Mouse (Mus musculus) R1 (cell line): ENCODE results near the gene Chek2.
"Not testable (repeated sequence)": the region's sequence is repeated elsewhere in the genome, so short reads cannot be mapped to it uniquely, and the experiment has no call there.

ENCODE experiments used
- DNase-seq: peaks from one replicate; pipeline ENCODE4 v3.0.0-alpha.2; 2018; ENCODE audit warnings: low read depth, low spot score

Gene Chek2

GRCm38 (mm10) chr5:110839678-110840365 lies at the start of gene Chek2, which contains the start of gene Hscb:
Gene Chek2 (plus strand): TSS chr5:110839979.
Gene Hscb (minus strand): TSS chr5:110839777.
- peak; percentile 100 for DNase-seq

DNA sequence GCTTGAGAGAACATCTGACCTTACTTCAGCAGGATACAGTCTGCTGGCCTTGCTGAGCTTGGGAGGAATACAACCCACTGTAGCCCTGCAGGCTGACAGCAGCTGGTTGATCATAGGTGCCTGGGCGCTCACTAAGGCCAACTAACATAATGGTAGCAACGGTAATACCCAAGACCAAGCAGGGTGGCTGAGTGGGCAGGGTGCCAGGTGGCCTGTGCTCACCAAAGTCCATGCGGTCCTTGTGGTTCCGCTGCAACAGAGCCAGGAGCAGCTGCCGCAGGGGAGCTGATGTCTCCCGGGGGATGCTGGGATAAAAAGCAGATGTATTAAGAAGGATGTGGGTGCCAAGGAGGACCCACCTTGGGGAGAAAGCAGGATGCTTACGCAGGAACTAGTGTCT lies 45.4 kb upstream of the Chek2 start:
- DNase-seq: no peak

DNA sequence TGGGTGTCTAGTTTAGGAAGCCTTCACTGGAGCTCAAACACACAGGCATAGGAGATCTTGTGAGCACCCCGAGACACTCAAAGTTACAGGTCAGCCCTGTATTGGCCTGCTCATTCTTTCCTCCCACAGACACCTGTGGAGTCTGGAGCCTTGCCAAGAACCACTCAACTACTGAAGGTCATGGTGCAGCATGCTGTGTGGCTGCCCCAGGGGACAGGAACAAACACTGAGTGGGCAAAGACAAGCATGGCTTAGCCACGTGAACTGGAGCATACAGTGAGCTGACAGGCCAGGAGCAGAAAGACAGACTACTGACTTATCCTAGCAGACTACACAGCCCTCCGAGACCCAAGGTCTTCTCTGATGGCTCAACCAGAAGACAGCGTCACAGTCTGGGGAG lies 42.1 kb upstream of the Chek2 start:
- DNase-seq: peak; percentile 73

GRCm38 (mm10) chr5:110801036-110801624 lies 38.6 kb upstream of the Chek2 start:
- no peak for DNase-seq

GRCm38 (mm10) chr5:110802186-110802585 lies 37.6 kb upstream of the Chek2 start:
- no peak for DNase-seq

GRCm38 (mm10) chr5:110802809-110803208 lies 37.0 kb upstream of the Chek2 start:
- no peak for DNase-seq

GRCm38 (mm10) chr5:110804012-110804743 lies 35.6 kb upstream of the Chek2 start:
- peak; percentile 98 for DNase-seq

- peak; percentile 90 for DNase-seq
These were observed 33.6 kb upstream of the Chek2 start for GRCm38 (mm10) chr5:110806154-110806553.

- peak; percentile 68 for DNase-seq
These were observed 33.1 kb upstream of the Chek2 start for GRCm38 (mm10) chr5:110806676-110807075.

- DNase-seq: no peak
These were observed 32.3 kb upstream of the Chek2 start for GRCm38 (mm10) chr5:110807453-110807852.

DNA sequence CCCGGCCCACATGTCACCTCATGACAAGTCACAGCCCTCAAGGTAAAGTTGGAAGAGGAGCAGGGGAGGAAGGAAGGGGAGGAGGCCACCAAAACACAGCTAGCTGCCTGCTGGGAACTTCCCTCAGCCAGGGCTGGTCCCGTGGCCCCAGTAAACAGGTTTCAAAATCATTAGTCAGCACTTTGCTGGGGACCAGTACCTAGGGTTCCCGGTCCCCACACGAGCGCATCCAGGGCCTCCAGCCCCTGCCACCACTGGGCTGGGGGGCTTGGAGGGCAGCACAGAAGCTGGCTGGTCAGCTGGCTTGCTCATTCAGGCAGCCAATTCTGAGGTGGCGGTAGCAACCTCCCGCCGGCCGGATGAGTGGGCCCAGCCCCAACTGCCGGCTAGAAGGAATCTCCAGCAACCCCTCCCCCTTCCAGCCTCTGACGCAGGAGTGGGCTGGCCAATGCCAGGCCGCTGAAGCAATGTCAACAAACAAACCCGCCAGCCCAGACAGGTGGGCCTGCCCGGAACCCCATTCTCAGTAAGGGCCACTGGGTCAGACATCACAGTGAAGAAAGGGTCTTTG lies 31.6 kb upstream of the Chek2 start:
- DNase-seq: peak; percentile 92

DNA sequence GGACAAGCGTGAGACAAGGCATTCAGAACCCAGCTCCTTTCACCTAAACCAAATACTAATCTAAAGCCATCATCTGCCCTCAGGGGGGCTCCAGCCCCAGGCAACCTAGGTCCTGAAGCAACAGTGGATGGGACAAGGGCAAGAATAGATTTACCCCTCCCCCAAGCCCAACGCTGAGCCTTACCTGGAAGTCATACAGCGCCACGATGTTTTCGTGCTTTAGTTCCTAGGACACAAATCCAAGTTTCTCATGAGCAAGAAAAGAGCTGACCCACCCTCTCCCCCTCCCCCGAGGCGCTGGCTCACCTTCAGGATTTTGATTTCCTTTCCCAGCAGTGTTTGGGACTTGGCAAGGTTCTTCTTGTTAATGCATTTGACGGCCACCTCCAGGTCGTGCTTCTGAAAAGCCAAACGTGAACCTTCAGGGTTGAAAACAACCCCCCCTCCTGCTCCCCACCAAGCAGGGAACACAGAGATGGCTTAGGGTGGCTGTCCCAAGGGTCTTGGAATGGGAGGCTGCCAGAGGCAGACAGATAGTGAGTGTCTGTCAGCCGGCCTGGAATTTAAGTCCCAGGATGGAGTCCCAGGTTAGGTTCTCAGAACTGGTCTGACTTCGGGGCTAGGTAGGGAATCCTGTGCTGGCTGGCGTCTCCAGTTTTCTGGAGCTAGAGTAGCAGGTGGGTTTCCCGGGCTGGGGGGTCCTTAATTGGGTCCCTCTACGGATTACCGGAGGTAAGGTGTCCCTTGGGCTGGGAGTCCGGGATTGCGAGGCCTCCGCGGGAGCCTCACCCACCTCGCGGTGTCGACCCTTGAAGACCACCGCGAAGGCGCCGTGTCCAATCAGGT lies 30.7 kb upstream of the Chek2 start:
- DNase-seq: peak; percentile 81

GRCm38 (mm10) chr5:110809667-110810325 lies 30.0 kb upstream of the Chek2 start, which contains the start of gene Ulk1:
Gene Ulk1 (minus strand): TSS chr5:110810097.
- DNase-seq: peak; percentile 98

DNA sequence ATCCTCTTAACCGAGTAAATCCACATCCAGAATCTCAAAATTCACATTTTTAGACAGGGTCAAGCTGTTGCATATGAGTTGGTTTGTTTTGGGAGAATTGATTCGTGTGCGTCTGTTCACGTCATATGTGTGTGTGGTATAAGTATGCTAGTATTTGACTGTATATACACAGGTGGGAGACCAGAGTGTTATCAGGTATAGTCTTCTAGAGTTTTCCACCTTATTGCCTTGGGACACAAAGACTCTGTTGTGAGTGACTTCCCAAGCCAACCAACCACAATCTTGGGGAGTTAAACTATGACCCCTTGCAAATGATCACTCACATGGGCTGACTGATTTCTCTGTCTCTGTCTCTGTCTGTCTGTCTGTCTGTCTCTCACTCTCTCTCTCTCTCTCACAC lies 15.4 kb upstream of the Chek2 start:
- no peak for DNase-seq

DNA sequence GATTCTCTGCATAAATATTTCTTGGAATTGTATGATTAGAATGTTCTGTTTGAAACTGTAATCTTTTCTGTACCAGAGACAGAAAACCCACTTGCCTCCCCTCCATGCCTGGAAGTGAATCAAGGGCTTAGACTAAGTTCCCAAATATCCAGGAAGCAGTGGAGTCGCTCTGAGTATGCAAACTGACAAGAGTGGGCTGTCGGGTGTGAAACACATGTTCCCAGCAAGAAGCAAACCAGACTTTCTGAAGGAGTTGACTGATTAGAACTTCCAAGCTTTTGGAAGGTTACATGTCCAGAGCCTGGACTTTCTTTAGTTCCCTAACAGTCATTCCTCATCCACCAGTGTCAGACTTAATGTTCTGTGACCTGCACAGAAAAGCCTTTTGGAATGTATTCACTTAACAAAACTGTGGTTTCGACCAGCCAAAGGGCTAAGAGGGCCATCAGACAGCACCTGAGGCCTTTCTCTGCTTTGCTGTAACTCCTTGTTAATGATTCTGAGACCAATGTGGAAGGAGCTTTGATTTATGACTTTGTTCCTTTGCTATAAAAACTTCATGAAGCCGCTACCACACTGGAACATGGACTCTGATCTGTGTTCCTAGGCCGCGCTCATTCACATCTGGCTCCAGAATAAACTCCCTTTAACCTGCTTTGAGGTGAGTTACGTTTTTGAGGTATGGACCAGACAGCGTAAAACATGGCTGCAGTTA lies 12.8 kb upstream of the Chek2 start:
- DNase-seq: no peak

DNA sequence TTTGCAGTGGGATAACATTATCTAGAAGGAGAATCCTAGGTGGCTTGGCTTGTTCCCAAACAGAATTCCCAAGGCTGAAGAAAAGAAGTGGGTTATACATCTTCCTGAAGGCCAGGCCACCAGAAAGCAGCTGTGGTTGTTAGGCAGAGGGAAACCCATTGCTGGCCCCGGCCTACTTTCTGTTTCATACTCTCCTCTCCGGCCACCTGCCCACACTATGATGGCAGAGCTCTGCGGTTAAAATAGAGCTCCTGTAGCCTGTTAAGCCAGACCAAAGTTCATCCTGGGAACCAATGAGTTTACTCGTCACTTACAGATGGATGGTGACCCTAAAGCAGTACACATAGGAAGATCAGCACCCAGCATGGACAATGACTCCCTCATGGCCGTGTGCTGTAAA lies 12.2 kb upstream of the Chek2 start:
- no peak for DNase-seq

DNA sequence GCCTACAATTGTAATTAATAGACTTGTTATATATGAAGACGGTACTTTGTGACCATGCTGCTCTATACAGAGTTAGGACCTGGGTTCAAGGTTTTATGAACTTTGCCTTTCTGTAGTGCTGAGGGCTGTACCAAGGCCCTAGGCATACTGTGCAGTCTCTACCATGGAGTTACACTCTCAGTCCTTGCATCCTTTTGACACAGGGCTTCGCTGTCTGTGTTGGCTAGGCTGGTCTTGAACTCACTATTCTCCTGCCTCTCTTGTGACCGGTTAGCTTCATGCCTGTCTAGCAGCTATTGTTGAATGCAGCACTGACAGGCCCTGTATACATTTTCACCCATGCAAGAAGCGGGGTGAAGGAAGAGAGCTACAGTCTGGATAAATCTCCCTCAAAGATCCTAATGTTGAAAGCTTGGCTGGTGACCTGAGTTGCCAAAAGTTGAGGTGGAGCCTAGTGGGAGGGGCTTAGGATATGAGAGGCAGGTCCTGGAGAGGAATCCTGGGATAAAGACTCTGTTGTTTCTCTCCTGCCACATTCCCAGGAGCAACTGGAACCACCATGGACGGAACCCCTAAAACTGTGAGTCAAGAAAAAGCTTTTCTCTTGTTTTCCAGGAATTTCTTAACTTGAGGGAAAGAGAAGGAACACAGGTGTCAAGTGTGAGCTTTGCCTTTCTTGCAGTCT lies 8.6 kb upstream of the Chek2 start:
- peak; percentile 57 for DNase-seq

GRCm38 (mm10) chr5:110835959-110836358 lies 3.8 kb upstream of the Chek2 start:
- peak; percentile 27 for DNase-seq

GRCm38 (mm10) chr5:110838016-110838415 lies 1.8 kb upstream of the Chek2 start:
- not testable (repeated sequence) for DNase-seq
